Mouse (Mus musculus): Measurements from ENCODE around the gene Emsy.

DNA sequence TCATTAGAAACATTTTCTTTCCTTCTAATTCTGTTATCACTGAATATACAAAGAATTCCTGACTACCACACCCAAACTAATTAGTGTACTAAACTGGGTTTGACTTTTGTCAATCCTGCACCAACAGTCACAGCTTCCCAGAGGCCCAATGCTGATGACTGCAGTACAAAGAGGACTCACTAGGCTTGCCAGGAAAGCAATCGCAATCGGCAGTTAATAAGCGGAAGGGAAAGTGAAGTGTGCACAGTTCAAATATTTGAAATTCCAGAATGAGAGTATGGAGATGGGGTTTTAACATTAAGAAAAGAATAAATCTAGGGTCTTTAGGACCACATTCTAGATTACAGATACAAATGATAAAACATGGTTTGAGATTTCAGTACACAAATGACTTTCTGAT lies 23.6 kb downstream of the Emsy start:
- no peak for TF ChIP-seq CTCF (IDR thresholded peaks at IDR 0.05; ENCODE audit: low read depth)
- no peak for TF ChIP-seq EP300 (optimal IDR thresholded peaks at IDR 0.05)

Data from stomach, postnatal 0 days (tissue).